Mouse (Mus musculus) embryonic facial prominence, embryonic 10.5 days (tissue): ENCODE data around the gene Efnb3. TPM values are rescaled to one million over a fixed set of nuclear protein-coding genes. Genes with fewer than 3 reads are reported as not detected.

Experiments used
- DNase-seq: peaks from one replicate; pipeline ENCODE4 v3.0.0-alpha.2; 2017; ENCODE audit warnings: low spot score
- H3K27ac ChIP-seq: fragments of 300-500 bp; sonication (generic); replicated peaks from 2 replicates; pipeline ENCODE4 v1.5.1; 2016; ENCODE audit warnings: mild to moderate bottlenecking
- H3K27me3 ChIP-seq: fragments of 300-500 bp; sonication (generic); replicated peaks from 2 replicates; pipeline ENCODE4 v1.6.1; 2016; ENCODE audit warnings: low read depth, mild to moderate bottlenecking; ENCODE audit not compliant: poor library complexity, severe bottlenecking
- H3K36me3 ChIP-seq: fragments of 300-500 bp; sonication (generic); replicated peaks from 2 replicates; pipeline ENCODE4 v1.6.1; 2016; ENCODE audit warnings: mild to moderate bottlenecking, moderate library complexity
- H3K4me1 ChIP-seq: fragments of 300-500 bp; sonication (generic); 2 replicates; pipeline ENCODE4 v1.6.1; 2016
- H3K4me3 ChIP-seq: fragments of 300-500 bp; sonication (generic); 2 replicates; pipeline ENCODE4 v1.5.1; 2016; ENCODE audit warnings: mild to moderate bottlenecking, moderate library complexity
- H3K9me3 ChIP-seq: fragments of 300-500 bp; sonication (generic); 2 replicates; pipeline ENCODE4 v1.6.1; 2016; ENCODE audit warnings: mild to moderate bottlenecking
- WGBS: fragments of 180-500 bp; shearing (Covaris S2); methylation state at CpG from one replicate; pipeline ENCODE4 v1.1.7; 2016; 5-methylcytosine and 5-hydroxymethylcytosine counted together
- polyA plus RNA-seq: library from polyadenylated mRNA; unstranded; fragments of >200 nt; fragmentation: Nextera tagmentation; extraction: Ambion mirVana; gene quantifications from 2 replicates; pipeline ENCODE4 v1.2.1, GENCODE M21; 2016

Efnb3 gene
- polyA plus RNA-seq, 1 experiment from 2014 or later, result 29.5 TPM

- Histone ChIP-seq H3K9me3 (no peaks in the 10 kb centered on the region), H3K4me3 (no peak overlapping the region), H3K36me3 (peaks cover 57% of the 10 kb centered on the region), H3K27me3 (no peaks in the 10 kb centered on the region), H3K27ac (no peak overlapping the region), H3K4me1 (peaks cover 8% of the 10 kb centered on the region)
- 96% methylated on average over 6 of the region's 6 CpGs for WGBS
- no peak for DNase-seq
Measured at GRCm38 (mm10) chr11:69594853-69595252, 34.8 kb upstream of the Efnb3 start.

- Histone ChIP-seq H3K4me1 (no peaks in the 10 kb centered on the region), H3K27me3 (no peaks in the 10 kb centered on the region), H3K4me3 (no peak overlapping the region), H3K27ac (no peak overlapping the region), H3K9me3 (no peaks in the 10 kb centered on the region), H3K36me3 (peaks cover 78% of the 10 kb centered on the region)
- no peak for DNase-seq
- WGBS, result 86% methylated on average over 4 of the region's 4 CpGs
Measured at GRCm38 (mm10) chr11:69592799-69593198, 32.8 kb upstream of the Efnb3 start.

- Histone ChIP-seq H3K27me3 (no peaks in the 10 kb centered on the region), H3K9me3 (no peaks in the 10 kb centered on the region), H3K4me1 (no peaks in the 10 kb centered on the region), H3K4me3 (no peak overlapping the region), H3K27ac (no peak overlapping the region), H3K36me3 (peaks cover 85% of the 10 kb centered on the region)
- 83% methylated on average over 7 of the region's 7 CpGs for WGBS
- no peak for DNase-seq
Measured at GRCm38 (mm10) chr11:69591899-69592637, 32.1 kb upstream of the Efnb3 start.

GRCm38 (mm10) chr11:69591424-69591823, 31.4 kb upstream of the Efnb3 start:
- WGBS, result 81% methylated on average over 3 of the region's 3 CpGs
- Histone ChIP-seq H3K4me3 (no peak overlapping the region), H3K27ac (no peak overlapping the region), H3K9me3 (no peaks in the 10 kb centered on the region), H3K36me3 (peaks cover 91% of the 10 kb centered on the region), H3K4me1 (no peaks in the 10 kb centered on the region), H3K27me3 (no peaks in the 10 kb centered on the region)
- DNase-seq, result no peak

GRCm38 (mm10) chr11:69590622-69591021, 30.6 kb upstream of the Efnb3 start:
- 0 out of 2 replicates have a peak, but pooled peaks cover 7% of the 10 kb centered on the region for H3K4me1 ChIP-seq
- 94% methylated on average over 8 of the region's 8 CpGs for WGBS
- H3K27ac ChIP-seq, result no peak overlapping the region
- no peaks in the 10 kb centered on the region for H3K27me3 ChIP-seq
- no peak for DNase-seq
- H3K9me3 ChIP-seq, result no peaks in the 10 kb centered on the region
- no peak overlapping the region for H3K4me3 ChIP-seq
- peaks cover 95% of the 10 kb centered on the region for H3K36me3 ChIP-seq

- Histone ChIP-seq H3K27me3 (no peaks in the 10 kb centered on the region), H3K9me3 (no peaks in the 10 kb centered on the region), H3K4me3 (no peak overlapping the region), H3K36me3 (peaks cover 91% of the 10 kb centered on the region), H3K4me1 (0 out of 2 replicates have a peak, but pooled peaks cover 7% of the 10 kb centered on the region), H3K27ac (no peak overlapping the region)
- WGBS, result 91% methylated on average over 22 of the region's 22 CpGs
- no peak for DNase-seq
Measured at GRCm38 (mm10) chr11:69589207-69589834, 29.3 kb upstream of the Efnb3 start.

- no peak overlapping the region for H3K27ac ChIP-seq
- 86% methylated on average over 7 of the region's 7 CpGs for WGBS
- H3K4me3 ChIP-seq, result no peak overlapping the region
- peaks cover 78% of the 10 kb centered on the region for H3K36me3 ChIP-seq
- H3K9me3 ChIP-seq, result no peaks in the 10 kb centered on the region
- no peaks in the 10 kb centered on the region for H3K27me3 ChIP-seq
- DNase-seq, result no peak
- H3K4me1 ChIP-seq, result peaks cover 18% of the 10 kb centered on the region
Measured at GRCm38 (mm10) chr11:69585718-69586325, 25.8 kb upstream of the Efnb3 start.

GRCm38 (mm10) chr11:69584937-69585336, 24.9 kb upstream of the Efnb3 start:
- Histone ChIP-seq H3K36me3 (peaks cover 69% of the 10 kb centered on the region), H3K9me3 (no peaks in the 10 kb centered on the region), H3K4me3 (no peak overlapping the region), H3K27me3 (no peaks in the 10 kb centered on the region), H3K4me1 (peaks cover 19% of the 10 kb centered on the region), H3K27ac (no peak overlapping the region)
- DNase-seq, result no peak
- WGBS, result 95% methylated on average over 13 of the region's 13 CpGs

- DNase-seq, result no peak
- Histone ChIP-seq H3K9me3 (no peaks in the 10 kb centered on the region), H3K27ac (no peak overlapping the region), H3K36me3 (peaks cover 60% of the 10 kb centered on the region), H3K4me1 (peaks cover 25% of the 10 kb centered on the region), H3K4me3 (0 out of 2 replicates have a peak overlapping the region, but pooled peaks have one; percentile 19), H3K27me3 (no peaks in the 10 kb centered on the region)
- WGBS, result 92% methylated on average over 7 of the region's 7 CpGs
Measured at GRCm38 (mm10) chr11:69584008-69584407, 24.0 kb upstream of the Efnb3 start.

GRCm38 (mm10) chr11:69582230-69582805, 22.3 kb upstream of the Efnb3 start:
- WGBS, result 66% methylated on average over 9 of the region's 9 CpGs
- Histone ChIP-seq H3K9me3 (no peaks in the 10 kb centered on the region), H3K27me3 (no peaks in the 10 kb centered on the region), H3K27ac (peak overlapping the region; percentile 93), H3K4me1 (peaks cover 37% of the 10 kb centered on the region), H3K36me3 (peaks cover 46% of the 10 kb centered on the region), H3K4me3 (peak overlapping the region; percentile 91)
- no peak for DNase-seq

- H3K4me3 ChIP-seq, result peak overlapping the region; percentile 91
- H3K4me1 ChIP-seq, result peaks cover 42% of the 10 kb centered on the region
- peak overlapping the region; percentile 93 for H3K27ac ChIP-seq
- DNase-seq, result no peak
- WGBS, result 2% methylated on average over 8 of the region's 8 CpGs
- H3K27me3 ChIP-seq, result no peaks in the 10 kb centered on the region
- no peaks in the 10 kb centered on the region for H3K9me3 ChIP-seq
- H3K36me3 ChIP-seq, result peaks cover 46% of the 10 kb centered on the region
Measured at GRCm38 (mm10) chr11:69581814-69582213, 21.8 kb upstream of the Efnb3 start.

- WGBS, result under 1% methylated on average over 36 of the region's 36 CpGs
- no peaks in the 10 kb centered on the region for H3K27me3 ChIP-seq
- H3K9me3 ChIP-seq, result no peaks in the 10 kb centered on the region
- peak; percentile 96 for DNase-seq
- H3K36me3 ChIP-seq, result peaks cover 45% of the 10 kb centered on the region
- peak overlapping the region; percentile 91 for H3K4me3 ChIP-seq
- peak overlapping the region; percentile 93 for H3K27ac ChIP-seq
- peaks cover 46% of the 10 kb centered on the region for H3K4me1 ChIP-seq
Measured at GRCm38 (mm10) chr11:69581147-69581688, 21.2 kb upstream of the Efnb3 start.
